Mouse (Mus musculus) right cerebral cortex, postnatal 25 days (tissue): ENCODE results near the gene Fhod1.
A peak's percentile ranks its signal among the peaks of the same experiment; 100 is the strongest.

Source experiments
- DNase-seq: peaks from one replicate; pipeline ENCODE4 v3.0.0; 2022

Gene Fhod1

GRCm38 (mm10) chr8:105348450-105349095 is 820 bp upstream of the Fhod1 start, which contains the start of gene Slc9a5:
Slc9a5 (plus strand) TSS chr8:105348843.
- DNase-seq, result peak; percentile 48

- no peak for DNase-seq
Observed at GRCm38 (mm10) chr8:105346611-105347427, 934 bp downstream of the Fhod1 start.

- no peak for DNase-seq
Observed at GRCm38 (mm10) chr8:105345061-105345975, 2.4 kb downstream of the Fhod1 start.

DNA sequence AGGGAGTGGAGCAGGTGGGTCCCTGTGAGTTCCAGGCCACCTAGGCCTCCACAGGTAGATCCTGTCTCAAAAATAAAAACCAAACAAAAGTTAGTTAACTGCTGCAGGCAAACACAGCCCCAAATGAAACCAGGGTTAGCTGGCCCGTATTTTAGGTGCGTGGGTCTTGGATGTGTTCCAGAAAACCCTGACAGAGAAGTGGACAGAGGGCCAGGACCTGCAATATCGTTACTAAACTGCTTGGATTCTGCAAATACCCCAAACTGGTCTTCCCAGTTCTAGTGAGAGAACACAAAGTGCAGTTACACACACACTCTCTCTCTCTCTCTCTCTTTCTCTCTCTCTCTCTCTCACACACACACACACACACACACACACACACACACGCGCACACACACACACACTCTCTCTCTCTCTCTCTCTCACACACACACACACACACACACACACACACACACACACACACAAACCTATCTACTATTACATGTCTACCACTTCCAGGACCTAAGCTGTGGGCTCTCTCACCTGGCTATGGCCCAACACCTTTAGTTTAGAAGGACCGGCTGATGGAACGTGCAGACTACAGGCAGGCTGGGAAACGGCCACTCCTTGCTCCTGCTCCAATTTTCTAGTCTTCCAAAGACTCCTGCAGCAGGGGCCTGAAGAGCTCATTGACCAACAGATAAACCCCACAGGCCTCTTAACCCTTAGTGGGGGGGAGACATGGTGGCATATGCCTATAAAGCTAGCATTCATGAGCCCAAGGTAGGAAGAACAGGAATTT is 3.8 kb downstream of the Fhod1 start:
- DNase-seq, result no peak

DNA sequence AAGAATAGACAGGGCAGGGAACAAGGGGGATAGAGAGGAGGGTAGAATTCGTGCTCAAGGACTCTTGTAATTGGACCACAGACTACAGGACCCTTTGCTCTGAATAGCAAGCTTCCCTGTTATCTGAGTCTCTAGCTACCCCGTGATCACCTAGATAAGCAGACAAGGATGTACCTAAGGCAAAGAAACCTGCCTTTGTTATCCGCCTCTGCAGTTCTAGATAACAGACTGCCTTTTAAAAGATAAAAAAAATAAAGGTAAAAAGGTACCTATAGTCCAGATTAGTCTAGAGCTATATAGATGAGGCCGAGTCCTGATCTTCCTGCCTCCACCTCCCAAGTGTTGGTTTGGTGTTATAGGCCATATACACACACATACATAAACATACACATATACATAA is 5.0 kb downstream of the Fhod1 start:
- DNase-seq, result no peak

DNA sequence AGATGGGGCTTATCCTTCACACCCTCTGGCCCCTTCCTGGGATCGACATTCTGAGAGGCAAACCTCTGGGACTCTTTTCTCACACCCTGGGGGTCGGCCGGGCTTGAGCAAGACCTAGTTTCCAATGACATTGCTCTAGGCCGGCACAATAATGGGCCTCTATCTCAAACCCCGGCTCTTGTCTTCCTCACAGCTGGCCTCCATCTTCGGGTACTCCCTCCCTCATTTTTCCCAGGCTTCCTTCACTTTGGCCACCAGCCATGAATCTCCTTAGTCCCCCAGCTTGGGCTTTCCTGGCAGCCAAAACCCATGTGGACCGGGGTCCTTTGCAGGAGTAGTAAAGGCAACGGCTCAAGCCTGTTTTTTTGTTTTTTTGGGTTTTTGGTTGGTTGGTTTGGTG is 6.4 kb downstream of the Fhod1 start:
- no peak for DNase-seq

- DNase-seq, result no peak
Observed at GRCm38 (mm10) chr8:105339886-105340635, 7.7 kb downstream of the Fhod1 start.

DNA sequence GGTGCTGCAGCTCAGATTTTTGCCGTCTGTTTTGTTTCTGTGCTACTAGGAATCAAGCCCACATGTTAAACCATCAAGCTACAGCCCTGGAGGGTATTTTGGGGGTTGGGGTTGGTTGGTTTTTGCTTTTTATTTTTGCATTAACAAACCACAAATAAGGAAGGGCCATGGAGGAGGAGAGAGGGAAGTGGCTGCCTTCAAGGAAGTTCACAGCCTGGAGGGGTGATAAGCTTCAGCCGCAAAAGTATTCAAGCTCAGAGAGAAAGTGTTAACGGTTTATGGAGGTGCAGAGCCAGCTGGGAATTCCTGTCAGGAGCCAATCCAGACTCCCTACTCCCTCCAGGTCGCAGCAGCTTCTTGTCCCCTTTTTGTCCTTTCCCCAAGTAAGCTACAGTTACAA is 8.8 kb downstream of the Fhod1 start:
- DNase-seq, result no peak

- no peak for DNase-seq
Observed at GRCm38 (mm10) chr8:105336373-105337130, 11.2 kb downstream of the Fhod1 start.

- no peak for DNase-seq
Observed at GRCm38 (mm10) chr8:105332523-105332922, 15.2 kb downstream of the Fhod1 start.

DNA sequence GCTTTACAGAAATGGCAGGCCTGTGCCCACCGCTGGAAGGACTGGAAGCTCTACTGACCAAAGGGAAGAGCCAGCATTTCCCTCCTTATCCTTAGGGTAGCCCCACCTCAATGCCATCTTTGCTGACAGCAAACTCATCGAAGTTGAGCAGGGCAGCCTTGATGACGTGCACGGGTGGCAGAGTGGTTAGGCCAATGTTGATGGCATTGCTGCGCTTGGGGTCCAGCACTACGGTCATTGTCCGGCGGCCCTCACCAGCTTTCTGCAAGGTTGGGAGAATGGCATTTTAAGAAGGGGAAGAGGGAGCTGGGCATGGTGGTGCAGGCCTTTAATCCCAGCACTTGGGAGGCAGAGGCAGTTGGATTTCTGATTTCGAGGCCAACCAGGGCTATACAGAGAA is 15.8 kb downstream of the Fhod1 start:
- no peak for DNase-seq

DNA sequence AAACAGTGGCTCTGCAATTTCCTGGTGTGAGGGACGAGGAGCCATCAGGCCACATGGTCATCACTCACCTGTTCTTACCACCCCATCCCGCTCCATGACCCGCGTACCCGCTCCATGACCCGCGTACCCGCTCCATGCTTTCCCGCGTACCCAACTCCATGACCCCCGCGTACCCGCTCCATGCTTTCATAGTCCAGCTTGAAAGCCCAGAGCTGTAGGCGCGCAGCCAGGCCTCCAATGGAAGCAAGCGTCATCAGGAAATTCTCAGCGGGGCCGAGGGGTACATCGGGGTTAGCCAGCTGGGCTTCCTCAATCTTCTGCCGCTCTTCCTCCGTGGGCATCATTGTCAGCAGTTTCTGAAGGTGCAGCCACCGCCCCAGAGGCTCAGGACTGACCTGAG is 16.3 kb downstream of the Fhod1 start:
- no peak for DNase-seq

- DNase-seq, result no peak
Observed at GRCm38 (mm10) chr8:105330325-105330724, 17.4 kb downstream of the Fhod1 start.

DNA sequence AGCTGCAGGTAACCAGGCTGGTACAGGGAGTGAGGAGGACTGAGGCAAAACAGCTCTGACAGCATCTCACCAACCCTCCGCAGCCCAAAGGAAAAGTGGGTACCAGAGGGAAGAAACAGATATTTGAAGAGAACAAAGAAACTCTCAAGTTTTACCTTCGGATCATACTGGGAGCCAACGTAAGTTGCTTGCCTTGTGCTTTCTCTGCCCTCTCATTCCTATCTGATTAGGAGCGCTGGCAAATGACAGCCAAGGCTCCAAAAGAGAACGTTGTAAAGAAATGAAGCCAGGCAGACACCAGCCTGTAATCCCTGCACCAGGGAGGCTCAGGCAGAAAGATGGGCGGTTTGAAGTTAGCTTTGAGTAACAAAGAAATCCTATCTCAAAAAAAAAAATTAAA is 20.8 kb downstream of the Fhod1 start:
- DNase-seq, result no peak

- peak; percentile 96 for DNase-seq
Observed at GRCm38 (mm10) chr8:105326141-105326672, 21.5 kb downstream of the Fhod1 start, which contains the start of the genes Lrrc29 and Tmem208. Lrrc29 (minus strand) TSS chr8:105326278. Tmem208 (plus strand) TSS chr8:105326354.

DNA sequence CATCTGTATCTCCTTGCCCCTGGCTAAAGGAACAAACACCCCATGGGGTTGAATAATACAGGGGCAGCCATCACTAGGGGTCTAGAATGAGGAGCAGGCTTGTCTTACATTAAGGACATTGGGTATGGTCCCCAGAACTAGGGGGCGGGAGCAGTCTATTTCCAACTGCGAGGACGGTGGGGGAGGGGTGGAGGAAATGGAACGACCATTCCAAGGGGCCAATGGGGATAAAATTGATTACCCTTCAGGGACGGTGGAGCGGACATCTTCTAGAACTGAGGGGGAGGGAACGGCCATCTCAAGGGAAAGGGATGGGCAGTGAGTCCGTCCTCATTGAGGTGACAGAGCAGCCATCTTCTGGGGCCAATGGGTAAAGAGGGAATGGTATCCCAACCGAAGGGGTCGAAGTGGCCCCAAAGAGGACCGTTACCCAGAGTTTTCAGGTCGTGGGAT is 22.1 kb downstream of the Fhod1 start:
- DNase-seq, result no peak

GRCm38 (mm10) chr8:105323183-105323582 is 24.6 kb downstream of the Fhod1 start:
- DNase-seq, result no peak

GRCm38 (mm10) chr8:105318662-105319190 is 29.0 kb downstream of the Fhod1 start:
- DNase-seq, result no peak

DNA sequence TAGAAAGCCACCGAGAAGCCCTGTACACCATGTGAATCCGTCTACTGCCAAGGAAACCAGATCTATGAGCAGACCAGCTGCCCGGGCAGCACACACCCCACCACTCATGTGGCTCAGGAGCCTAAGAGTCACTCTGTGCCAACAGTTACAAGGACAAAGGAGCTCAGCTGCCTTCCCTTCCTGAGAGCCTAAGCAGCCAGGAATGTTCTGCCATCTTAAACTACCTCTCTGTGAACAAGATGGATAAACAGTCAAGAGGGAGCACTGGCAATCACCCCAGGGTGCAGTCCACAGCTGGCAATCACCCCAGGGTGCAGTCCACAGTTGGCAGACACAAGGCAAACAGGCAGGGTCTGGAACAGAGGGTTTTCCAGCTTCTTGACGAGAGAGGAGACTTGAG is 29.8 kb downstream of the Fhod1 start:
- DNase-seq, result no peak
